Mouse (Mus musculus) E14TG2a.4 (cell line): ENCODE measurements around the gene Plekhg6.

ENCODE experiments used
- CTCF ChIP-seq: conservative IDR thresholded peaks from 2 replicates; pipeline ENCODE4 v1.5.1; 2014; ENCODE audit warnings: low read length
- POU5F1 ChIP-seq: IDR thresholded peaks from 2 replicates; pipeline ENCODE4 v1.6.1; 2014; ENCODE audit warnings: low read length, borderline replicate concordance

- TF ChIP-seq CTCF, result no peak
- no peak for TF ChIP-seq POU5F1
Observed at GRCm38 (mm10) chr6:125410551-125410950, 30.0 kb upstream of the Plekhg6 start.
